Mouse (Mus musculus): ENCODE data around the gene Dpy19l3. TPM values are rescaled to one million over a fixed set of nuclear protein-coding genes. Genes with fewer than 3 reads are reported as not detected.

Gene Dpy19l3
- polyA plus RNA-seq, 1 experiment from 2014 or later = 22.9 TPM

DNA sequence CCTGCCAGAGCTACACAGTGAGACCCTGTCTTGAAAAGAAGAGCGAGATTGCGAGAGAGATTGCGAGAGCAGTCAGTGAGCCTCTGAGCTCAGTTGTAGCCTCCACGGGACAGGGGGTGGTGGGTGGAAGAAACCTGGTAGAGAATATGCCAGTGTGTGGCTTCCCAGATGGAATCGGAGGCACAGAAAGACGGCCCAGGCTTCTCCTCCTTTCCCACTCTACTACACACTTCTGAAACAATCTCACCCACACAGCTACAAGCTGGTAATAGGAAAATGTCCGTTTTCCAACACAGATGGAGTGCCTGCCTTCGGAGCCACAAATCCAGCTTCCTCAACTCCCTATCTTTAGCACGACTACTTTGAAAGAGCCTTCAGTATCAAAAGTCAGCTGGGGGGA lies 9.5 kb downstream of the Dpy19l3 start:
- Histone ChIP-seq H3K9ac (ENCODE audit: low read depth, low read length) (no peak overlapping the region), H3K4me3 (ENCODE audit: low read depth, low read length) (no peak overlapping the region), H3K27ac (ENCODE audit: low read depth, low read length) (peak overlapping the region; percentile 32; the same call in 1 of the 2 replicates), H3K27me3 (replicated peaks; ENCODE audit: control insufficient read depth, insufficient read depth, low read length) (no peaks in the 10 kb centered on the region), H3K4me2 (no peak overlapping the region), H3K4me1 (replicated peaks; ENCODE audit: control insufficient read depth, insufficient read depth, low read length) (no peaks in the 10 kb centered on the region), H3K36me3 (ENCODE audit: control insufficient read depth, insufficient read depth, low read length) (peaks cover 11% of the 10 kb centered on the region; the same call in 1 of the 2 replicates), H3K9me3 (ENCODE audit: control insufficient read depth, low read length) (no peaks in the 10 kb centered on the region)
- WGBS = 86% methylated on average over 9 of the region's 9 CpGs
- no peak for DNase-seq (ENCODE audit: low spot score)
- ATAC-seq (replicated peaks; ENCODE audit: low FRiP score) = no peak

DNA sequence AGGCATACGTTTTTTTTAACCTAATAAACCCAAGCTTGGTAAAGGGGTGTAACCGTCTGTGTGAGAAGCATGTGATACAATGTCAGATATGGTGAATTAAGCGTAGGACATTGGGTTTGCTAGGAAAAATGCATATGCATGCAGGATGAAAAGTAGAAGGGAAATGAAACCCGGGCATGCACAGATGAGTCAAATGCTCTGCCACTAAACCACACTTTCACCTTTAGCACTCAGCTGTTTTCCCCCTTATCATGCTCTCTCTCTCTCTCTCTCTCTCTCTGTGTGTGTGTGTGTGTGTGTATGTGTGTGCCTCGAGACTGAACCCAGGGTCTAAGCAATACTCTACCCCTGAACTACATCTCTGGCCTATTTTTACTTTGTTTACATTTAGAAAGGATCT lies 11.9 kb downstream of the Dpy19l3 start:
- peaks cover 7% of the 10 kb centered on the region; the same call in 1 of the 2 replicates for H3K36me3 ChIP-seq (ENCODE audit: control insufficient read depth, insufficient read depth, low read length)
- WGBS = 77% methylated on average over 5 of the region's 5 CpGs
- no peak overlapping the region for H3K9ac ChIP-seq (ENCODE audit: low read depth, low read length)
- no peaks in the 10 kb centered on the region for H3K27me3 ChIP-seq (replicated peaks; ENCODE audit: control insufficient read depth, insufficient read depth, low read length)
- DNase-seq (ENCODE audit: low spot score) (no peak), ATAC-seq (replicated peaks; ENCODE audit: low FRiP score) (no peak)
- H3K4me2 ChIP-seq = no peak overlapping the region
- H3K9me3 ChIP-seq (ENCODE audit: control insufficient read depth, low read length) = no peaks in the 10 kb centered on the region; the same call in 1 of the 2 replicates
- H3K4me3 ChIP-seq (ENCODE audit: low read depth, low read length) = no peak overlapping the region
- H3K4me1 ChIP-seq (replicated peaks; ENCODE audit: control insufficient read depth, insufficient read depth, low read length) = no peaks in the 10 kb centered on the region
- H3K27ac ChIP-seq (ENCODE audit: low read depth, low read length) = no peak overlapping the region

GRCm38 (mm10) chr7:35741858-35742257 lies 12.4 kb downstream of the Dpy19l3 start:
- WGBS = 77% methylated on average over 5 of the region's 5 CpGs
- no peaks in the 10 kb centered on the region for H3K4me1 ChIP-seq (replicated peaks; ENCODE audit: control insufficient read depth, insufficient read depth, low read length)
- peaks cover 7% of the 10 kb centered on the region; the same call in 1 of the 2 replicates for H3K36me3 ChIP-seq (ENCODE audit: control insufficient read depth, insufficient read depth, low read length)
- no peaks in the 10 kb centered on the region; the same call in 1 of the 2 replicates for H3K9me3 ChIP-seq (ENCODE audit: control insufficient read depth, low read length)
- no peak overlapping the region for H3K4me3 ChIP-seq (ENCODE audit: low read depth, low read length)
- H3K27ac ChIP-seq (ENCODE audit: low read depth, low read length) = no peak overlapping the region
- H3K4me2 ChIP-seq = no peak overlapping the region
- no peaks in the 10 kb centered on the region for H3K27me3 ChIP-seq (replicated peaks; ENCODE audit: control insufficient read depth, insufficient read depth, low read length)
- no peak overlapping the region for H3K9ac ChIP-seq (ENCODE audit: low read depth, low read length)
- ATAC-seq (replicated peaks; ENCODE audit: low FRiP score) = no peak
- no peak for DNase-seq (ENCODE audit: low spot score)

DNA sequence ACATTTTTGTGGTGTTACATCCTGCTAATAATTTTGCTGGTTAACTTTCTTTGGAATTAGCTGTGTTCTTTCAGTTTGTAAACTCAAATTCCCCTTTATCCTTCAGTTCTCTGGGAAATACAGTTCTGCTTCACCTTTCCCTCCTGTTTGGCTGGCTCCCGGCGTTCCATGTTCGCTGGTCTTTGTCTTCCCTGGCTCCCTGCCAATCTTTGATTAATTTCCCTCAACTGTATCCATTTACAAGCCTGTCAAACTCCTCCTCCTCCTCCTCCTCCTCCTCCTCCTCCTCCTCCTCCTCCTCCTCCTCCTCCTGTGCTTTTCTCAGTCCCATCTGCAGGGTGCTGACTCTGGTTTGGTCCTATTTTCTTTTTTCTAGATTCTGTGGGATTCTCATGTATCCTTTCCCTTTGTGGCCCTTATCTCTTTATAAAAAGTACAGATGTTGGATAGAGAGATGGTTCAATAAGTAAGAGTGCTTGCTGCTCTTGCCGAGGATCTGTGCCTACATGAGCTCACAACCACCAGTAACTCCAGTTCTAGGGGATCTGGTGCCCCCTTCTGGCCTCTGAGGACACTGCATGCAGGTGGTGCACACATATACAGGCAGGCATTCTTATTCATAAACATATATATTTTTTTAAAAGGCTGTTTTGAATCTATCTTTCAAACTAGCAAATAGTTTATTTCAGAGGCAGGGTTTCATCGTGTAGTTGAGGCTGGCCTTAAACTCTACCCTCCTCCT lies 13.6 kb downstream of the Dpy19l3 start:
- ATAC-seq (replicated peaks; ENCODE audit: low FRiP score) = no peak
- no peak for DNase-seq (ENCODE audit: low spot score)
- 77% methylated on average over 5 of the region's 5 CpGs for WGBS

GRCm38 (mm10) chr7:35738871-35739270 lies 15.4 kb downstream of the Dpy19l3 start:
- H3K36me3 ChIP-seq (ENCODE audit: control insufficient read depth, insufficient read depth, low read length) = 0 out of 2 replicates have a peak, but pooled peaks cover 6% of the 10 kb centered on the region
- no peak overlapping the region for H3K4me3 ChIP-seq (ENCODE audit: low read depth, low read length)
- ATAC-seq (replicated peaks; ENCODE audit: low FRiP score) (no peak), DNase-seq (ENCODE audit: low spot score) (no peak)
- H3K4me1 ChIP-seq (replicated peaks; ENCODE audit: control insufficient read depth, insufficient read depth, low read length) = no peaks in the 10 kb centered on the region
- H3K9ac ChIP-seq (ENCODE audit: low read depth, low read length) = no peak overlapping the region
- H3K4me2 ChIP-seq = no peak overlapping the region
- H3K27me3 ChIP-seq (replicated peaks; ENCODE audit: control insufficient read depth, insufficient read depth, low read length) = no peaks in the 10 kb centered on the region
- no peaks in the 10 kb centered on the region; the same call in 1 of the 2 replicates for H3K9me3 ChIP-seq (ENCODE audit: control insufficient read depth, low read length)
- no peak overlapping the region for H3K27ac ChIP-seq (ENCODE audit: low read depth, low read length)

More for the DNA sequence above, 13.6 kb downstream of the Dpy19l3 start:
- no peaks in the 10 kb centered on the region for H3K27me3 ChIP-seq (replicated peaks; ENCODE audit: control insufficient read depth, insufficient read depth, low read length)
- no peak overlapping the region for H3K9ac ChIP-seq (ENCODE audit: low read depth, low read length)
- no peak overlapping the region for H3K4me3 ChIP-seq (ENCODE audit: low read depth, low read length)
- H3K36me3 ChIP-seq (ENCODE audit: control insufficient read depth, insufficient read depth, low read length) = 0 out of 2 replicates have a peak, but pooled peaks cover 4% of the 10 kb centered on the region
- H3K4me2 ChIP-seq = no peak overlapping the region
- no peaks in the 10 kb centered on the region for H3K4me1 ChIP-seq (replicated peaks; ENCODE audit: control insufficient read depth, insufficient read depth, low read length)
- no peaks in the 10 kb centered on the region; the same call in 1 of the 2 replicates for H3K9me3 ChIP-seq (ENCODE audit: control insufficient read depth, low read length)
- H3K27ac ChIP-seq (ENCODE audit: low read depth, low read length) = no peak overlapping the region

- Histone ChIP-seq H3K9ac (ENCODE audit: low read depth, low read length) (no peak overlapping the region), H3K27ac (ENCODE audit: low read depth, low read length) (no peak overlapping the region), H3K4me1 (replicated peaks; ENCODE audit: control insufficient read depth, insufficient read depth, low read length) (no peaks in the 10 kb centered on the region), H3K27me3 (replicated peaks; ENCODE audit: control insufficient read depth, insufficient read depth, low read length) (no peaks in the 10 kb centered on the region), H3K36me3 (ENCODE audit: control insufficient read depth, insufficient read depth, low read length) (0 out of 2 replicates have a peak, but pooled peaks cover 4% of the 10 kb centered on the region), H3K4me3 (ENCODE audit: low read depth, low read length) (no peak overlapping the region), H3K9me3 (ENCODE audit: control insufficient read depth, low read length) (no peaks in the 10 kb centered on the region; the same call in 1 of the 2 replicates), H3K4me2 (no peak overlapping the region)
- no peak for DNase-seq (ENCODE audit: low spot score)
- 83% methylated on average over 14 of the region's 14 CpGs for WGBS
- no peak for ATAC-seq (replicated peaks; ENCODE audit: low FRiP score)
Observed at GRCm38 (mm10) chr7:35733313-35734050, 20.8 kb downstream of the Dpy19l3 start.

DNA sequence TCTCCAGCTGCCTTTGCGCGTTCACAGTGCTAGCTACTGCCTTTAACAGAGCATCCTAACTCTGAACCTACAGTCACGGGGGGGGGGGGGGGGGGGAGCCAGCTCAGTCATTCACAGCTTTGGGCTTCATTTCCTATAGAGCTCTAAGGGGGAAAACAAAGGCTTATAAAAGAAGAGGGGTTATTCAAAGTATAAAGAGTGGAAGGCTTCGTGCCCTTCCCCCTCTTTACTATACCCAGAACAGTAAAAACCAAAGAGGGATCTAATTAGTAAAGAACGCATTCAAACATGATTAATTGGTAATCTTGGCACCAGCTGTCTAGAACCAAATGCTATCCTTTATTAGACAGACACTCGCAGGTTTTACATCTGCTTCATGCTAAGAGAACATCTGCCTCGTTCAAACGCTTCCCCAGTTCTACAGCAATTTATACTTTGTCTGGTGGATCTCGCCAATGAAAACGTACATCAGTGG lies 21.6 kb downstream of the Dpy19l3 start:
- H3K36me3 ChIP-seq (ENCODE audit: control insufficient read depth, insufficient read depth, low read length) = peaks cover 4% of the 10 kb centered on the region; the same call in 1 of the 2 replicates
- no peak overlapping the region for H3K4me2 ChIP-seq
- no peaks in the 10 kb centered on the region for H3K4me1 ChIP-seq (replicated peaks; ENCODE audit: control insufficient read depth, insufficient read depth, low read length)
- DNase-seq (ENCODE audit: low spot score) = no peak
- H3K27ac ChIP-seq (ENCODE audit: low read depth, low read length) = no peak overlapping the region
- H3K4me3 ChIP-seq (ENCODE audit: low read depth, low read length) = no peak overlapping the region
- H3K9me3 ChIP-seq (ENCODE audit: control insufficient read depth, low read length) = no peaks in the 10 kb centered on the region; the same call in 1 of the 2 replicates
- 86% methylated on average over 9 of the region's 10 CpGs for WGBS
- no peak overlapping the region for H3K9ac ChIP-seq (ENCODE audit: low read depth, low read length)
- H3K27me3 ChIP-seq (replicated peaks; ENCODE audit: control insufficient read depth, insufficient read depth, low read length) = no peaks in the 10 kb centered on the region
- no peak for ATAC-seq (replicated peaks; ENCODE audit: low FRiP score)

- no peaks in the 10 kb centered on the region for H3K9me3 ChIP-seq (ENCODE audit: control insufficient read depth, low read length)
- no peak overlapping the region for H3K4me3 ChIP-seq (ENCODE audit: low read depth, low read length)
- no peaks in the 10 kb centered on the region for H3K4me1 ChIP-seq (replicated peaks; ENCODE audit: control insufficient read depth, insufficient read depth, low read length)
- H3K27ac ChIP-seq (ENCODE audit: low read depth, low read length) = no peak overlapping the region
- no peaks in the 10 kb centered on the region for H3K27me3 ChIP-seq (replicated peaks; ENCODE audit: control insufficient read depth, insufficient read depth, low read length)
- 83% methylated on average over 9 of the region's 9 CpGs for WGBS
- H3K4me2 ChIP-seq = no peak overlapping the region
- ATAC-seq (replicated peaks; ENCODE audit: low FRiP score) (no peak), DNase-seq (ENCODE audit: low spot score) (no peak)
- no peak overlapping the region for H3K9ac ChIP-seq (ENCODE audit: low read depth, low read length)
- no peaks in the 10 kb centered on the region; the same call in 1 of the 2 replicates for H3K36me3 ChIP-seq (ENCODE audit: control insufficient read depth, insufficient read depth, low read length)
Observed at GRCm38 (mm10) chr7:35729621-35730031, 24.6 kb downstream of the Dpy19l3 start.

Data from liver, embryonic 11.5 days (tissue).